Mouse (Mus musculus) lung, postnatal 0 days (tissue): Measurements from ENCODE around the gene Ugt1a10.
"Not testable (repeated sequence)": the region's sequence is repeated elsewhere in the genome, so short reads cannot be mapped to it uniquely, and the experiment has no call there.

Source experiments
- CTCF ChIP-seq: IDR thresholded peaks from 2 replicates; pipeline ENCODE4 v1.5.1; 2016; ENCODE audit warnings: antibody characterized with exemption, mild to moderate bottlenecking
- EP300 ChIP-seq: IDR thresholded peaks from 2 replicates; pipeline ENCODE4 v1.6.1; 2016; ENCODE audit warnings: antibody characterized with exemption, mild to moderate bottlenecking, control low read depth

GRCm38 (mm10) chr1:88098546-88098945, 43.4 kb downstream of the Ugt1a10 start:
- not testable (repeated sequence) for TF ChIP-seq CTCF, EP300
